Mouse (Mus musculus): ENCODE measurements around the gene Rimbp3. TPM values are rescaled to one million over a fixed set of nuclear protein-coding genes. Genes with fewer than 3 reads are reported as not detected.
"Not testable (repeated sequence)": the region's sequence is repeated elsewhere in the genome, so short reads cannot be mapped to it uniquely, and the experiment has no call there.

The Rimbp3 gene
- polyA plus RNA-seq, 1 experiment from 2014 or later: 0.05 TPM

GRCm38 (mm10) chr16:17216934-17217633 is 8.7 kb downstream of the Rimbp3 start:
- in situ Hi-C loops (cut with MboI; ENCODE audit: low pct_unique_long_range_greater_than_20kb): no loop called here
- ATAC-seq: no peak
- no peak for TF ChIP-seq CTCF (IDR thresholded peaks at IDR 0.05)
- DNase-seq (ENCODE audit: low read depth, low spot score): no peak
- ChIA-PET POLR2A (no interaction called here), CTCF (no interaction called here)
- H3K27me3 ChIP-seq: peaks cover 10% of the 10 kb centered on the region

- in situ Hi-C loops (cut with MboI; ENCODE audit: low pct_unique_long_range_greater_than_20kb): no loop called here
- CTCF ChIA-PET: interaction anchor here (1.0 to 1.7 kb wide), 2 partner anchors 9 to 11 kb away, joined by 3 to 7 read pairs; partner anchors contain the start of gene Rimbp3
- ATAC-seq: no peak
- no peaks in the 10 kb centered on the region for H3K27me3 ChIP-seq
- DNase-seq (ENCODE audit: low read depth, low spot score): no peak
- POLR2A ChIA-PET: no interaction called here
- no peak for TF ChIP-seq CTCF (IDR thresholded peaks at IDR 0.05)
Measured at GRCm38 (mm10) chr16:17220127-17220733, 11.8 kb downstream of the Rimbp3 start.

- ChIA-PET CTCF (no interaction called here), POLR2A (interaction anchor here (0.6 kb wide), 1 partner anchor 59 kb away, joined by 4 read pairs; no protein-coding TSS in a partner anchor)
- DNase-seq (ENCODE audit: low read depth, low spot score) (peak; percentile 88), ATAC-seq (peak; percentile 100)
- in situ Hi-C loops (cut with MboI; ENCODE audit: low pct_unique_long_range_greater_than_20kb): no loop called here
- TF ChIP-seq CTCF (IDR thresholded peaks at IDR 0.05): no peak
- peaks cover 3% of the 10 kb centered on the region for H3K27me3 ChIP-seq
Measured at GRCm38 (mm10) chr16:17222197-17222596, 13.8 kb downstream of the Rimbp3 start.

DNA sequence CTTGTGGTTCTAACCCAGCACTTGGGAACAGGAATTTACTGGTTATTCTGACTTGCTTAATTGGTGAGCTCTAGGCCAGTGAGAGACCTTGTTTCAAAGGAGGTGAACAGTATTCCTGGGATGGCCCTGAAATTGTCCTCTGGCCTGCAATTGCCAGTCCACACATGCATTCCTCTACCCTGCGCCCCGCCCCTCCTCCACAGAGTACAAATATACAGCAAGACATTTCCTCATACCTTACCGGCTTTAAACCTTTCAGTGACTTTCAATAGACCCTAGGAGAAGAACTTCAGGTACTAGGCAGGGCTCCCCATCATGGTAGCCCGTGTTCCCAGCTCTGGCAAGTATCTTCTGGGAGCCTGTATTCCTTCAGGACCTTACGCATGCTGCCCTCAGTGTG is 17.2 kb downstream of the Rimbp3 start:
- no peak for TF ChIP-seq CTCF (IDR thresholded peaks at IDR 0.05)
- peaks cover 12% of the 10 kb centered on the region for H3K27me3 ChIP-seq
- ChIA-PET POLR2A (no interaction called here), CTCF (no interaction called here)
- DNase-seq (ENCODE audit: low read depth, low spot score) (no peak), ATAC-seq (no peak)
- in situ Hi-C loops (cut with MboI; ENCODE audit: low pct_unique_long_range_greater_than_20kb): no loop called here

DNA sequence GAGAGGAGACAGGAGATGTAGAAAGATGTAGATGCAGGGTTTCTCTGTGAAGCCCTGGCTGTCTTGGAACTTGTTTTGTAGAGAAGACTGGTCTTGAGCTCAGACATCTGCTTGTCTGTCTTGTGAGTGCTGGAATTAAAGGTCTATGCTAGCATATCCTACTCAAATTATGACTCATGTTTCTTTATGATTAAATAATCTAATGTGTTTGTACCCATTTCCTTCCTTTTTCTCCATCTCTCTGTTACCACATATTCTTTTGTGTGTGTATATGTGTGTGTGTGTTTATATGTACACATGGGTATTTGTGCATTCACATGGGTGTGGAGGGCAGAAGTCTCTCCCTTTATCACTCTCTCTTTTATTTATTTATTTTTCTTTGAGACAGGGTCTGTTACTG is 18.1 kb downstream of the Rimbp3 start:
- ChIA-PET POLR2A (interaction anchor here (0.7 to 0.8 kb wide), 2 partner anchors 16 to 51 kb away, joined by 3 read pairs; no protein-coding TSS in a partner anchor), CTCF (interaction anchor here (1.1 to 1.4 kb wide), 2 partner anchors 9 to 15 kb away, joined by 3 to 6 read pairs; no protein-coding TSS in a partner anchor)
- in situ Hi-C loops (cut with MboI; ENCODE audit: low pct_unique_long_range_greater_than_20kb): no loop called here
- no peak for ATAC-seq
- no peak for DNase-seq (ENCODE audit: low read depth, low spot score)
- TF ChIP-seq CTCF (IDR thresholded peaks at IDR 0.05): no peak
- peaks cover 12% of the 10 kb centered on the region for H3K27me3 ChIP-seq

- CTCF ChIA-PET: interaction anchor here (1.5 to 6.6 kb wide), 3 partner anchors 22 to 65 kb away, joined by 3 to 39 read pairs (median 4); partner anchors contain the start of gene Rimbp3
- H3K27me3 ChIP-seq; POLR2A ChIA-PET; DNase-seq (ENCODE audit: low read depth, low spot score); ATAC-seq; in situ Hi-C loops (cut with MboI; ENCODE audit: low pct_unique_long_range_greater_than_20kb): not testable (repeated sequence)
Measured at GRCm38 (mm10) chr16:17231523-17231922, 23.1 kb downstream of the Rimbp3 start.

DNA sequence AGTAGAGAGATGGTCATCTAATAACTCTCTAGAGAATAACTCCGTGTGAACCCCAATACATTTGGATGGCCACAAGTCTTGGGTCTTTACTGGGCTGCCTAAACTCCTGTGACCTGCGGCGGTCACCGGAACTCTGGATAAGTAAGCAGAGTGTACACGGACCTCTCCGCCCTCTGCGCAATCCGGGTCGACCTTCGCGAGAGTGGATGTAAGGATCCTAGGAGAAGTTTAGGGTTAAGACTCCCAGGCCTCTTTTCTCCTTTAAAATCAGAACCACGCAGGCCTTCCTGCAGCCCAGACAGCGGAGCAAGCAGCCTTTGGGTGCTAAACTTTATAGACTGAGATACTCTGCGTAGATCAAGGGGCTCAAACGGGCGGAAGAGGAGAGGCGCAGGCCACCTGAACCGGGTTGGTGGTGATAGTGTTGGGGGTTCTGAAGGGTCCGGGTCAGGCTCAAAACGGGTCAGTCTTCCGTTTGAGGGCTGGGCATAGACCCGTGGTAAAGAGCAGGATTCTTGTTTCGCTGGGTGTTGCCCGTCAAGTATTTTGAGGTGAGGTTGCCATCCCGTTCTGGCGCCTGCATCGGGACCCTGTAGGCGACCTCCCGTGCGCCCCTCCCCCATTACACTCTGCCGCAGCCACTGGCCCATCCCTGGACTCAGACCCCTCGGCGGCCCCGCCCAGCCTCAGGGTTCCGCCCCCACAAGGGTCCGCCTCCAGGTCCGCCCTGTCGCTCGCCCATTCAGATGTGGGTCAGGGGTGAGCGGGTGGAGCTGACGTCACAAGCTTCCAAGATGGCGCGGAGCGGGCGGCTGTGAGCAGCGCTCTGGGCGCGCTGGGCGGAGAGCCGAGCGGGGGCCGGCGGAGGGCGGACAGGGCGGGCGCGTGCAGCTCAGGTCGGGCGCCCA is 24.6 kb downstream of the Rimbp3 start, which contains the start of gene Hic2:
Gene Hic2 (plus strand): TSS at position 779 of the 908 bp plus-strand sequence.
- in situ Hi-C loops (cut with MboI; ENCODE audit: low pct_unique_long_range_greater_than_20kb): no loop called here
- DNase-seq (ENCODE audit: low read depth, low spot score): peak; percentile 31
- ChIA-PET CTCF (interaction anchor here (1.9 to 6.6 kb wide), 2 partner anchors 24 to 44 kb away, joined by 4 to 39 read pairs; partner anchors contain the start of gene Rimbp3), POLR2A (no interaction called here)
- H3K27me3 ChIP-seq: peaks cover 4% of the 10 kb centered on the region
- TF ChIP-seq CTCF (IDR thresholded peaks at IDR 0.05): no peak
- ATAC-seq: peak; percentile 92

DNA sequence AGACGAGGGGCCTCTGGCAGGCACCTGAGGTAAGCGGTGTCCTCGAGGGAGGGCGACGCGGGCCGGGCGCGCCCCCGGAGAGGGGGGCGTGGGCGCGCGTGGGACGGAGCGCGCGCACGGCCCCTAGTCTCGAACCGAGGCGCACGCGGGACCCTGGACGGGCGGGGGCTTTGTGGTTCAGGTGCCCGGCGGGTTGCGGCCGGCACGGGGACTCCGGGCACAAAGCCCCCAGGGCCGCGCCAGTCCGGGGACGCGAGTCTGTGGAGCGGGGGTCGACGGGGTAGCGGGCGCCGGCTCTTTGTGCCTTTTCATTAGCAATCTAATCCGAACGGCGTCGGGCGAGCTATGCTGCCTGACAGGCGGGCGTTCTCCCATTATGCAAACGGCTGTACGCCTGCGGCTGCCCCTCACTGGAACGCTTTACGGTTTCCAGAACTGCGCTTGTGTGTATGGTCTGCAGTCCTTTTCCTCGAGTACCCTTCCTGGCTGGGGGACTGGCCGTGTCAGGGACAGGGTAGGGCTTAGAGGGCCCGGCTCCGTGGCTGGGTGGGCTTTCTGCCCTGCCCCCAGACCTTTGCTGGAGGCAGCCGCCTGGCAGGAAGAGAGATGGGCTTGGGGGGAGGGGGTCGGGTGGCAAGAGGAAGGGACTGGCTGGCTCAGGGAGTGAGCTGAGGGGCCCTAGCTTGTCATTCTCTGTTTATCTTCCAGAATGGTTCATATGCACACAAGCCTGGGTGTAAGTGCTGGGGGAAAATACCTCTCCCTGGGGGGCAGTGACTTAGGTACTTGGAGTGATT is 25.5 kb downstream of the Rimbp3 start:
- in situ Hi-C loops (cut with MboI; ENCODE audit: low pct_unique_long_range_greater_than_20kb): no loop called here
- ATAC-seq: no peak
- TF ChIP-seq CTCF (IDR thresholded peaks at IDR 0.05): no peak
- no peak for DNase-seq (ENCODE audit: low read depth, low spot score)
- no peaks in the 10 kb centered on the region for H3K27me3 ChIP-seq
- CTCF ChIA-PET: interaction anchor here (1.7 to 6.6 kb wide), 3 partner anchors 13 to 38 kb away, joined by 5 to 39 read pairs (median 11); partner anchors contain the start of gene Rimbp3
- POLR2A ChIA-PET: no interaction called here

- ATAC-seq (no peak), DNase-seq (ENCODE audit: low read depth, low spot score) (no peak)
- in situ Hi-C loops (cut with MboI; ENCODE audit: low pct_unique_long_range_greater_than_20kb): no loop called here
- ChIA-PET POLR2A (interaction anchor here (0.5 kb wide), 1 partner anchor 685 kb away, joined by 5 read pairs; no protein-coding TSS in a partner anchor), CTCF (interaction anchor here (1.7 to 6.6 kb wide), 3 partner anchors 13 to 37 kb away, joined by 5 to 39 read pairs (median 11); partner anchors contain the start of gene Rimbp3)
- no peaks in the 10 kb centered on the region for H3K27me3 ChIP-seq
- TF ChIP-seq CTCF (IDR thresholded peaks at IDR 0.05): no peak
Measured at GRCm38 (mm10) chr16:17234499-17234895, 26.1 kb downstream of the Rimbp3 start.

Measured in Patski (cell line).